Mouse (Mus musculus) ES-CJ7 (cell line): ENCODE measurements around the gene Gm42372.
A peak's percentile ranks its signal among the peaks of the same experiment; 100 is the strongest.

ENCODE experiments used
- DNase-seq: peaks from one replicate; pipeline ENCODE4 v3.0.0; 2011; ENCODE audit warnings: low read depth, low spot score

The Gm42372 gene

DNA sequence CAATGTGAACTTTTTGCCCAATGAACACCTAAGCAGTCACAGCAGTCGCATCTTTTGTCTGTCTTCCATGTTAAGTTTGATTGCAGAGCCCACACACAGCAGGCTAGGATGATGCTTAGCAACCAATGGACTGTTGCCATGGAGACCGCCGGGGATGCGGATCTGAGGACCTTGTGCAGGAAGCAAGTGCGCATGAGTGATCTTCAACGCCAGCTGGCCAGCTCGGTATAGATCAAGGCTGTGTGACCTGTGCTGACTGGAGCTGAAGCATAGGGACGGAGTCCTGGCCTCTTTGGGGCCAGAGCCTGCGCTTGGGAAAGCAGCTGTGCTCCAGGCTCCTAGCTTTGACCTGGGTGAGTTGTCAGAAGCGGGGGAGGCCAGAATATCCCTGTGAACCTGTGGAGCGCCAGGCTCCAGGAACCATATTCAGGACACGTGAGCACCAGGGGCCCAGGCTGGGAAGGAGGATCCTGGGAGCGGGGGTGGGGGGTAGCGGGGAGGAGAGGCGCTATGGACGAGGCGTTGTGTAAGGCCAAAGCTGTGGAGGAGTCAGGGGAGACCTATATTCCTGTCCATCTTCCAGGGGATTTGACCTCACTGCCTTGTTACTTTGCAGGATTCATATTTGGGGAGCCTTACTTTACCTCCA is 23.2 kb upstream of the Gm42372 start, which contains the start of gene Pnmal1:
TSS of gene Pnmal1 (plus strand) at position 141 of the 649 bp plus-strand sequence.
- peak; percentile 84 for DNase-seq

DNA sequence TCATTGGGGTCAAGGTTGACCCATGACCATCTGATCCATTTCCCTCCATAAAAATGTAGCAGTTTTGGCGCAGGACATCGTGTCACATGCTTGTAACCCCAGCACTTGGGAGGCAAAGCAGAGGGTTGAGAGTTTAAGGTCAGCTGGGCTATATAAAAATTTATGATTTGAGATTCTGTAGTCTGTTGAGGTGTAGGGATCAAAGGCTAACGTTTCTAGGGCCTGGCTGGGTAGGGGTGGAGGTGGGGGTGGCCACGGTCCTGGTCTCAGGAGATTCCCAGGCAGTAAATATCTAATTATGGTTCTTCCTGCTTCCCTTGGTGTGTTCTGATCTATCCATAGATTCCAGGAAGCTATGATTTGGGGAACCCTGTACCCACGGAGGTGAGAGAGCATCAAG is 21.2 kb upstream of the Gm42372 start:
- no peak for DNase-seq

DNA sequence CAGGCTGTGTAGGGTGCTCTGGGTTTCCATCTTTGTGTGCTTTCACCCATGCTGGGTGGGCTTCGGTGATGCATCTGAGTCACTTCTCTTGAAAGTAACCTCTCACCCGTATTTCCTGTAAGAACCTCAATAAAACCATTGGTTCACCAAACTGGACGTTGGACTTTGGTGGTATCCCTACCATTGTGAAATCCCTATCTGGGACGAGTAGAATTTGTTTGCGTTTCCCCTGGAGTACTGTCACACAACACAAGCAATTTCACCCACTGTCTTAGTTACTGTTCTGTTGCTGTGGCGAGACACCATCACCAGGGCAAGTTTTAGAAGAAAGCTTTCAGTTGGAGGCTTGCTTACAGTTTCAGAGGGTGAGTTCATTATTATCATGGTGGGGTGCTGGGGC is 14.5 kb upstream of the Gm42372 start:
- no peak for DNase-seq

GRCm38 (mm10) chr7:16971160-16971559 is 11.7 kb upstream of the Gm42372 start:
- no peak for DNase-seq

DNA sequence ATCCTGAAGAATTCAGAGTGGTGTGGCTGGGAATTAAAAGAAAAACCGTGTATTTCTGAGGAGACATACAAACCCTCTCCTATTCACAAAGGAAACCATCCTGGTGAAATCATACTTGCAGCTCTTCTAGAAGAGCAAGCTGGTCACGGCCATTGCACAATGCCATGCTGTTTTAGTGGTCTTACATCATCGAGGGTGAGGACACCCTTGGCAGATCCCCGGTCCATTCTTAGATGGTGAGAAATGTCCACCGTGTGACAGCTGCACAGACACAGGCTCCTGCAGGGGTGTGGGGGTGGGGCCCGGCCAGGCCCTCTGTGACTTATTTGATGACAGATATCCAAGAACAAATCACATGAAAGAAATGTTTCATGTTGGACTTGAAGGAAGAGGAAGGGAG is 8.9 kb upstream of the Gm42372 start:
- DNase-seq, result no peak

GRCm38 (mm10) chr7:16976298-16976697 is 6.6 kb upstream of the Gm42372 start:
- DNase-seq, result no peak

GRCm38 (mm10) chr7:16978173-16978572 is 4.7 kb upstream of the Gm42372 start:
- no peak for DNase-seq

GRCm38 (mm10) chr7:16978593-16978992 is 4.3 kb upstream of the Gm42372 start:
- DNase-seq, result no peak

GRCm38 (mm10) chr7:16980348-16980747 is 2.5 kb upstream of the Gm42372 start:
- peak; percentile 37 for DNase-seq

DNA sequence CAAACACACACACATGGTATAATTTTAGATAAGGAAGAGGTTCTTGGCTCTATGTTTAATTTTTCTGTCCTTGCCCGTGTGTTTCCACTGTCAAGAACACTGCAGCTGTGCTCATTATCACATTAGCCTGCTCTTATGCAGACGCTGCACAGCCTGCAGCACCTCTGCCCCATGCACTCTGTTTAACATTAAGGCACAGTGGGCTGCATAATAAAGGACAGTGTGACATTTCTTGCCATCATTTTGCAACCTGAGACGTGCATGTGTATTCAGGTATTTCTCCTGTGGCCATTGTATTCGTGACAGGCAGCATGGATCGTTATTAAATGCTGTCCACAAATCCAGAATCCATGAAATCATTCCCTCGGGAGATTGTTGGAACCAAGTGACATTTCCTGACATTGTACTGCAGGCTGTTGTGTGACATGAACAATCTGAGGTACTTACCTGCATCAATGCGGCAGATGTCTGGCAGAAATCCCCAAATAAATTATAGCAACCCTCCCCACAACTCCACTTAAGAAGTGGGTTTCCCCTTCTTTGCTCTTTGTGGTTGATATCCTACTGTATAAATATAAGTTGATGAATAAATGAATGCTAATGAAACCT is 4.8 kb downstream of the Gm42372 start:
- no peak for DNase-seq

DNA sequence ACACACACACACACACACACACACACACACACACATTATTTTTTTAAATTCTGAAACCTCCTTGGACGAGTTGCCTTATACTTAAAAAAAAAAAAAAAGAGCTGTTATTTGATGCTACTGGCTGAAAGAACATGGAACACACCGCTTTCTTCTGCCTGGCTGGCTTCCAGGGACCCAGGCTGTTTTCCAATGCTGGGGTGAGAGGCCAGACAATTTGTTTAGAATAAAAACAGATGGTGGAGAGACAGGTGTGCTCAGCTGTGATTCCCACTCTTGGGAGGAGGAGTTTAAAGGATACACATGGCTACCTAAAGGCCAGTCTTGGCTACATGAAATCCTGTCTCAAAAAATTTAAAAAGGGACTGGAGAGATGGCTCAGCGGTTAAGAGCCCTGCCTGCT is 5.5 kb downstream of the Gm42372 start:
- no peak for DNase-seq

DNA sequence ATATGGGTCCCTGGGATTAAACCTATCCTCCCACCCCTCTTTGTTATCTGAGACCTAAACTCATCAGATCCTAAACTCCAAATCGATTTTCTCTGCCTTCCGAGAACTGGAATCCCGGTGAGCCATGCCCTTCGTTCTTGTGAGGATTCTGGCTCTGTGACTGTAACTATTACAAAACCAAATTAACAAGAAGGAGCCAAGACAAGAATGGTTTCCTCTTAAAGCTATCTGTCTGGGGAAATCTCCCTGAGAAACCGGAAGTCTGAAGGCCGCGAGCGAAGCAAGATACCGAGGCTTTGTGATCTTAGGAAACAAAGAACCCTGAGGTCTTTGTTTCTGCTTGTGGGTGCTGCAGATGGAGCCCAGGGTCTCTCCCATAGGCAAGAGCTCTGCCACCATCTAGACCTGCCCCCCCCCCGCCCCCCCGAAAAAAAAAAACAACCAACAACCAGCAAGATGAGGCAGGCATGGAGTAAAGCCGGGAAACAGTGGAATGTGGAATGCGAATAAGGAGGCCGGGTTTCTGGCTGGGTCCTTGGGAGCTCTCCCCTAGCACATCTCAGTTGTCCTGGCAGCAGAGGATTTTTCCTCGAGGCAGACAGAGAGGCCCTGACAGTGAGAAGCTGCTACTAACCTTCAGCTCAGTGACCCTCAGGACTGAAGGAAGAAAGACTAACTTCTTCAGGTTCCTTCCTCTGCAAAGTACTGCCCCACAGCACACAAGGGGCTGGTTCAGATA is 7.3 kb downstream of the Gm42372 start:
- no peak for DNase-seq

DNA sequence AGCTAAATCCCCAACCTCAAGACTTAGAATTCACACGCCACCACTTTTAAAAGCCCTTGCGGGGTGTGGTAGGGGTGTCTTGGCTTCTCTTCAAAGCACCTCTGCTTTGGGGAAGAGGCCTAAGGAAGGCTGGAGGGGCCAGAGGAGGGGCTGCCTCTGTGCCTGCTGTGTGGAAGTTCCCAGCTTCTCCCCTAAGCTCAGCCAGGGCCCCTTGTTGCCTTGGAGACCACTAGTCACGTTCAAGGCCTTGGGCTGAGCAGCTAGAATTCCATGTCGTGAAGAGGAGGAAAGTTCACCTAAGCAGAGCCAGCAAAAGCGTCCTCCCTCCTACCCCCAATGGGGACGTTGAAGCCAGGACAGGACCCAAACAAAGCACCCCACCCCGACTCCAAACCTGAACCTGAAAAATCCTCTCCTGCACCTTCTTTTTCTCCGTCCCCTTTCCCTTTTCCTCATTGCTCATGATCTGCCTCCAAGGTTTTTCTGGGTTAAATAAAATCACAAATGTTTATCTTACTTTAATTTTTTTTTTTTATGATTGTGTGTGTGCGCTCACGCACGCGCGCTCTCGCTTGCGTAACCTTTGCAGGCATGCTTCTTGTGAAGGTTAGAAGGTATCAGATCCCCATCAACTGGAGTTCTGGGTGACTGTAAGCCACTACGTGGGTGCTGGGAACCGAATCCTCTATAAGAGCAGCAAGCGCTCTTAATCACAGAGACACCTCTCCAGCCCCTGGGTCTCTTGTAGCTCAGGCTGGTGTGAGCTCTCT is 9.0 kb downstream of the Gm42372 start:
- peak; percentile 36 for DNase-seq

DNA sequence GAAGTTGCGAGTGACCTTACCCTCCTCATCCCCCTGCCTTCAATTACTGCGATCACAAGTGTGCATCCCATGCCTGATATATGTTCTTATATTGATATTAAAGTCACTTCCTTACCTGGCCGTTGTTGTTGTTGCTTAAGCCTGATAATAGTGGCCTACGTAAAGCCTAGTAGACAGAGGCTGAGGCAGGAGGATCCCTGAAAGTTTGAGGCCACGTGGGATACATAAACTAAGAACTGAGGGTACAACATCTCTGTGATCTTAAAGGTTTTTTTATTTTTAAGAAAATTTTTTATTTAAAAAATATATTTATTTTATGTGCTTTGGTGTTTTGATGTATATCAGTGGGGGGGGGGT is 9.5 kb downstream of the Gm42372 start, which contains the start of gene Ccdc8:
TSS of gene Ccdc8 (plus strand) at position 258 of the 357 bp plus-strand sequence.
- no peak for DNase-seq

DNA sequence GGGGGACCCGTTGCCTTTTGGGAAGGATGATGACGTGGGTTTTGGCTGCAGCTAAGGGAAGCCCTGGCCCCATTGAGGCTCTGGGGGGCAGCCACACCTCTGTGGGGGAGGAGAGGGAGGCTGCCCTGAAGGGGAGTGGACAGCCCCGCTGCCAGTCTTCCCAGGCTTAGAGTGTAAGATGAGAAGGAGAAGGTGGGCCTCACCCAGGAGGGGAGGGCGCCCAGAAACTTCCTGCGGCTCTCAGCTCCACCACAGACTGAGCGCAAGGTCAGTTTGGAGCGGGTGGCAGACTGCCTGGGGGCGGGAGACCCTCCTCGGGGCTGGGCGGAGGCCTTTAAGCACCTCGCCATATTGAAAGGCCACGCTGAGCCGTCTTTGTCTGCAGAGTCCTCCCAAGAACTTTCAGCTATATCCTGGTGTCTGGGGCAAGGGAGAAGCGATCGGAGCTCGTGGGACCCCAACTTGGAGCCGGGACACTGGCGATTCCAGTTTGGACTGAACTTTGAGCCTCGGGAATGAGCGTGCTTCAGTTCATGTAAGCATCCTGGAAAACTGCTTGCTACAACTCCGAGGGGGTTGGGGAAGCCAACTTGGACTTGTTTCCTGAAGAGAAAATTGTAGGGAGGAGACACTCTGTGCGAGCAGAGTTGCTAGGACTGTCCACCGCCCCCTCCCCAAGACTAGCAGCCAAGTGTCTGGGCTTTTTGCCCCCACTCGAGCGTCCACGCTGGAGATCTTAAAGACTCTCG is 10.9 kb downstream of the Gm42372 start:
- peak; percentile 84 for DNase-seq

DNA sequence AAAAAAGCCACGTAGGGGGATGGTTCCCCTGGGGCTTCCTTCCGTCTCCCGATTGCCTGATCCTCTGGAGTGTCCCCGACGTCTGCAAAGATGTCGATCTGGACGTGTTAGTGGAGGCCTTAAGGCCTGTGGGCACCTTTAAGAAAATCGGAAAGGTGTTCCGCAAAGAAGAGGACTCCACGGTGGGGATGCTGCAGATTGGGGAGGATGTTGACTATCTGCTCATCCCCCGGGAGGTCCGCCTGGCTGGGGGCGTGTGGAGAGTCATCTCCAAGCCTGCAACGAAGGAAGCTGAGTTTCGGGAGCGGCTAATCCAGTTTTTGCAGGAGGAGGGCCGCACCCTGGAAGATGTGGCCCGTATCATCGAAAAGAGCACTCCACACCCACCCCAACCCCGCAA is 11.5 kb downstream of the Gm42372 start:
- no peak for DNase-seq

DNA sequence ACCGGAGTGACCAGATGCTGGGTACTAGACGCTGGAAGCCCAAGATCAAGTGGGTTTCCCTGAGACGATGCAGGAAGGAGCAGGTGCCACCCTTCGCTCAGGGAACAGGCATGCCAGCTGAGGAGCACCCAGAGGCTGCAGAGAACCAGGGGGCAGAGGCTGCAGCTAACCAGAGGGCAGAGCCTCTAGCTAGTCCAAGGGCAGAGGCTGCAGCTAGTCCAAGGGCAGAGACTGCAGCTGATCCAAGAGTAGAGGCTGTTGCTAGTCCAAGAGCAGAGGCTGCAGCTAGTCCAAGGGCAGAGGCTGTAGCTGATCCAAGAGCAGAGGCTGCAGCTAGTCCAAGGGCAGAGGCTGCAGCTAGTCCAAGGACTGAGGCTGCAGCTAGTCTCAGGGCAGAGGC is 12.5 kb downstream of the Gm42372 start:
- no peak for DNase-seq

GRCm38 (mm10) chr7:16999233-16999632 is 16.3 kb downstream of the Gm42372 start:
- DNase-seq, result no peak

DNA sequence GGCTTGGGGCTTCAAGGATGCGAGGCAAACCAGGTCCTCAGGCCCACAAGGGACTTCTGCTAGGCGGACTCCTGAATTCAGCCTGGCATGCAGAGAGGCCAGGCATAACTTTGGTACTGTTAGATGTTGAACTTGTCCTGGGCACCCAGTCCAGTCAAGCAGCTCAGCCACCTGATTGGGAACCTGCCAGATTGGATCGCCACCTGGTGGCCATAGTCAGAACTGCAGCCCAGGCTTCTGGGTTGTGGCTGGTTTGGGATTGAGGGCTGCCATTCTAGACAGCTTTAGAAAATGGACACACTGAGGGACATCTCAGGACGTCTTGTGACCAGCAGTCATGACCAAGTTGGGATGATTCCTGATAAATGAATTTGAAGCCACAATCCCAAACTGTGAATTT is 16.8 kb downstream of the Gm42372 start:
- DNase-seq, result peak; percentile 69

GRCm38 (mm10) chr7:17002375-17003195 is 19.7 kb downstream of the Gm42372 start:
- DNase-seq, result peak; percentile 77
